Mouse (Mus musculus): Measurements from ENCODE around the gene Gm19935.

GRCm38 (mm10) chr8:90830980-90831379 is 13.8 kb upstream of the Gm19935 start:
- TF ChIP-seq POLR2A (IDR thresholded peaks at IDR 0.05; ENCODE audit: insufficient read length, low read depth) (no peak), MAX (IDR thresholded peaks at IDR 0.05; ENCODE audit: low read depth) (no peak), REST (IDR thresholded peaks at IDR 0.05; ENCODE audit: insufficient read depth, insufficient read length) (no peak), CEBPB (IDR thresholded peaks at IDR 0.05; ENCODE audit: insufficient read depth, poor library complexity, severe bottlenecking) (no peak)

All from myocyte (in vitro differentiated cells).